Mouse (Mus musculus) cerebellum, postnatal 14 days (tissue): ENCODE measurements around the gene Csgalnact2.

Source experiments
- DNase-seq, 2 experiments: peaks; one replicate each; pipeline ENCODE4 v3.0.0; 2021; ENCODE audit warnings: mixed read lengths in 2 of 2

The Csgalnact2 gene

DNA sequence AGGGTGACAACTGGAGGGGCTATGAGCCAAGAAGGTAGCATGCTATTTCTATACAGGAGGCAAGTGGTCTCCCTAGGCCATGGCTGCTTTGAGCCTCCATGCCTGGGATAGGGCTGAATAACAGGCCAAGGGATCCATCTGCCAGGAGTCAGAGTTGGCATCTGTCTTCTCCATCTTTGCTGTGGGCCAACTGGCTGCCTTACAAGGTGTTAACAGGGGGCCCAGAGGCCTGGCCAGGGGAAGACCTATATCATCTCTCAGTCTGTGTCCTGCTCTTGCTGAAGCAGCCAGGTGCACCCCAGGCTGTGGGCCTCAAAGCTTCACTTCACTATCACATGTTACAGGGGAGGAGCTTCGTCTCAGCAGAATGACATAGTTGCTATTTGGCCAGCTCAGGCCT, 66.8 kb downstream of the Csgalnact2 start:
- peak; percentile 85 to 89 for DNase-seq

- peak; percentile 64 for DNase-seq
Measured at GRCm38 (mm10) chr6:118071416-118071815, 67.5 kb downstream of the Csgalnact2 start.

DNA sequence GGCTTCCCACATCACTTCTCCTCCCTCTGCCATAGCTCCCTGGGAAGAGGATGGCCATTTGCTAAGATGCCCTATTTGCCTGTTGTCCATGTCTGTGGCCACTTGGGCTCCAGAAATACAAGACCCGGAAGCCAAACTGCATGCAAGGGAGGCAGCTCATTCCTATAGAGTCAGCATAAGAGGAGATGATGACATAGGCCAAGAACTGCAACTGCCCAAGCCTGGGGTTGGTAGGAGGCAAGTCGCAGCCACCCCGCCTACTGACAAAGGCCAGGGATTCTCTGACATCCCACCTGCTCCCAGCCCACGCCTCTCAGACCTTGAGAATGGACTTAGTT, 68.0 kb downstream of the Csgalnact2 start:
- peak in 1 of 2 experiments; percentile 39 for DNase-seq

- DNase-seq: peak; percentile 58 to 71
Measured at GRCm38 (mm10) chr6:118070321-118071012, 68.5 kb downstream of the Csgalnact2 start.

- no peak for DNase-seq
Measured at GRCm38 (mm10) chr6:118067720-118068119, 71.2 kb downstream of the Csgalnact2 start.

DNA sequence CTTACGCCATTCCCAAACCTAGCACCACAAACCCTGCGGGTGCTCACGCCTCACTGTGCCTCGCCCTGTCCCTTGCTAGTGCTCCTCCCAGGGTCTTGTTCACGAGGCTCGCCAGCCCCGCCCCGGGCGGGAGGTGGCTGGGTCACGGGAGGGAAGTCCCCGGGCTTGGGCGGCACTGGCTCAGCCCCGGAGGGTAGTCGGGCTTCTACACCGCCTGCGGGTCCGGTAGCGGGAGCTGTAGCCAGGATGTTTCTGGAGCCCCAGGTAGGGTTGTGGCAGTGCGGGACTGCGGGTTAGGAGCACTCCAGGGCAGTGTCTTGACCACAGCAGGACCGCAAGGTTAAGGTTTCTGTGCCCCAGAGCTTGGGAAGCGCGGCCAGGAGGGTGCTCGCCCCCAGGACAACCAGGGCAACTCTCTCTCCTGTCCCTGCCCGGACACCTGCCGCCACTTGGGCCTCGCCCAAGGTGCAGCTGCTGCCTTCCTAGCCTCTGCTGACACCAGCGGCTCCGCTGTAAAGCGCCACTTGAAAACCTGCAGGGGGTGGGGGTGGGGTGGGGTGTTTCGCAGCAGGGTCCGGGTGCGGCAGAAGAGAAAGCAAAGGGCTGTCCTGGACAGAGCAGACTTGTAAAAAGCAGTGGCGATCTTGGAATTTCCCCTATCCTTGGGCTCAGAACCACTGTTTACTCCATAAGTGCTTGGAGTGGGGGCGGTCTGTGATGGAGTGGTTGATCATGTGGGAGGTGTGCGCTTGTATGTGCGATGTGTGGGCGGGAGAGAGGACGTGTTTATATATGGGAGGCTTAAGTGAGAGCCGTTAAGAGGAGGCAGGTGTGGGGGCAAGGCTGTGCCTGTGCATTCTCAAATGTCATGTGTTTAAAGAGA, 72.5 kb downstream of the Csgalnact2 start:
- DNase-seq: peak; percentile 61 to 66

GRCm38 (mm10) chr6:118065837-118066198, 73.1 kb downstream of the Csgalnact2 start:
- no peak for DNase-seq

DNA sequence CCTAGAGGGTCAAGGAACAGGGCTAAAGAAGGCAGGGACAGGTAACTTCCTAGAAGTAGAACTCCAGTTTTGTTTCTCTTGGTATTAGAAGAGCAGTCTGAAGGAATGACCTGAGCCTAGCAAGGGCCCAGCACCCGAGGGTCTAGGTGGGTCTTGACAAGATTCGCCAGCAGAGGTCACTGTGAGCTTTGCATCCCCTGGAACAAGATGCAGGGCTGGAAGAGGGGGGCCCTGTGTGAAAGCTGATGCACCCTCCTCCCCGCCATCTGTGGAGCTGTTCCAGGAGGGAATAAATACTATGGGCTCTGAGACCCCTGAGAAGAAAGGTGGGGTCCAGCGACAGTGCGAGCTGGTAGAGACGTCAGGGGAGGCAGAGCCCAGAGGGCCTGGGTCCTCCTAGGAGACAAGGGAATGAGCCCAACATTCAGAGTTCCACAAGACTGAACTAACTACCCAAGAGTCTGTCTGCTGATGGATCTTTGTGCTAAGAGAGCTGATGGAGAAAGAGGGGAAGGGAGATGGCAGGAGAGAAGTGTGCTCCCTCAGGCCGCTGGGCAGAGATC, 73.9 kb downstream of the Csgalnact2 start:
- DNase-seq: peak; percentile 86 to 92

- DNase-seq: peak in 1 of 2 experiments; percentile 47
Measured at GRCm38 (mm10) chr6:118063266-118063665, 75.7 kb downstream of the Csgalnact2 start.

DNA sequence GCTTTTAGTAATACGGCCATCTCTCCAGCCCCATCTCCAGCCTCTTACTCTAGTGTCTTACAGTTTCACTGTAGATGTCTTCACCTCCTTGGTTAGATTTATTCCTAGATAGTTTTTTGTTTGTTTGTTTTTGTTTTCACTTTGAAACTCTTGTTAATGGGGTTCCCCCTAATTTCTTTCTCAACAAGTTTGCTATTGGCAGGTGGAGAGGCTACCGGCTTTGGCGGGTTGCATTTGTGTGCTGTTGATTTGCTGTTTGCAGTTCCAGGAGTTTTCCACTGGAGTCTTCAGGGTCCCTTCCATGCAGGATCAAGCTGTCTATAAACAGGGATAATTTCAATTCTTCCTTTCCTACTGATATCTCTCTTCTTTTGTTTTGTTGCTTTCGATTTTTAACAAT, 77.7 kb downstream of the Csgalnact2 start:
- DNase-seq: no peak
